Mouse (Mus musculus) common myeloid progenitor, adult 5-6 weeks (primary cell): Measurements from ENCODE around the gene Txndc5. TPM values are rescaled to one million over a fixed set of nuclear protein-coding genes. Genes with fewer than 3 reads are reported as not detected.

Experiments used
- ATAC-seq: replicated peaks from 2 replicates; pipeline ENCODE4 v1.8.0; 2016; ENCODE audit warnings: low read depth, mild to moderate bottlenecking, moderate TSS enrichment, inconsistent platforms; ENCODE audit not compliant: poor library complexity, severe bottlenecking
- total RNA-seq: library from RNA; stranded (forward); fragments of 200-1000, 187-1606 nt; gene quantifications from 2 replicates; pipeline ENCODE4 v1.2.3, GENCODE M21; 2017

The Txndc5 gene
- 47.0 and 57.4 TPM in 2 replicates for total RNA-seq

DNA sequence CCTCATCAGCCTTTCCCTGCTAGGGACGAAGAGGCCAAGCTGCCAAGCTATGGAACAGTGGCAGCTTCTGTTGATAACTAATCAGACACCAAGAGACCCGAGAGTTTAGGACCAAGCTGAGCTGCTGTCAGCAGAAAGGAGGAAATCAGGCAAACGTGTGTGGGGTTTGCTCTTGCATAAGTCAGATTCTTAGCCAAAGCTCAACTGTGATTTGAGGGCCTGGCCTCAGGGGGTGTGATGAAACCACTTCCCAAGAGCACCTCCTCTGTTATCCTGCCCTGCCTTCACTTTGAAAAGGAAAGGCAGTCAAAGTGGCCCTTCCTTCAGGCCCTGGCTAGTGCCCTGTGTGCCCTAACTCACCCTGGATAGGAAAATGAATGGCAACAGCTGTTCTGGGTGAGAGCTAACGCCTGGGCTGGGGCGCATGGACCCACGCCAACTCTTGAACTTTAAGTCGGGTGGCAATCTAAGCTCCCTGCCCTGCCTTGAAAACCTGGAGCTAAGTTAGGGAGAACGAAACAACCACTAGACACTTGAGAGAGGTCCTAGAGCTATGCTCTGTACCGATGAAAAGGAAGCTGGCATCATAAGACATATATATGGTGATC, at the start of gene Txndc5:
TSS of gene Txndc5 (minus strand) at position 138 of the 608 bp plus-strand sequence.
- ATAC-seq: peak; percentile 54

DNA sequence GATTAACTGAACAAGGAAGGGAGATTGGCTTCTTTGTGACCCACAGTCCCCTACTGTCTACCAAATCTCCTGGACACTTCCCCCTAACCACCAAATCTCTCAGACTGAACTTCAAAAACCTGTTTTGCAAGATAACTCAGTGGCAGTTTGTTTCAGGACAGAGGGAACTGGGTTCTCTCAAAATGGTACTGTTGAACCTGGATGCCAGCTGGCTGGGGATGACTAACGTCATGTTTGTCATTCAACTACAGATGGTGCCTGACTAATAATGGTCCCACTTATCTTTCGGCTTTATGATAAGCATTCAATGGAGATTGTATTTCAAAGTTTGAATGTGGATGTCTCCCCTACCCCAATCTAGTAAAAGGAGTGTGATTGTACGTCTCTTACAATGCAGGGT, 46.0 kb upstream of the Txndc5 start:
- no peak for ATAC-seq

DNA sequence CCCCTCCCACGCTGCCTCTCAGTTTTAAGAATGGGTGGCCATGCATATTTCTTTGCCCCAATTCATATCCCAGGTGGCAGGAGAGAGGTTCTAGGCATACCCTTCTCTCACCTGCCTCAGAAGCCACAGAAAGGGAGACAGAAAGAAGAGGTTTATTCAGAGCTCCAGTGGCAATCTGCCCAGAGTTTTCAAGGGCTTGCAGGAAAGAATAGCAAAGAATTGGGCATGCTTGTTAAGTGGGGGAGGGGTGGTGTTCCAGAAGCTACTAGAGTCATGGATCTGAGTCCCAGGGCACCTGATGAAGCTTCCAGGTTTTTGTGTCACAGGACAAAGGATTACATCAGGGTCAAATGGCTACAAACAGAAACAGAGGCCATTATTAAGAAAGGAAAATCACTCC, 44.7 kb upstream of the Txndc5 start:
- no peak for ATAC-seq

DNA sequence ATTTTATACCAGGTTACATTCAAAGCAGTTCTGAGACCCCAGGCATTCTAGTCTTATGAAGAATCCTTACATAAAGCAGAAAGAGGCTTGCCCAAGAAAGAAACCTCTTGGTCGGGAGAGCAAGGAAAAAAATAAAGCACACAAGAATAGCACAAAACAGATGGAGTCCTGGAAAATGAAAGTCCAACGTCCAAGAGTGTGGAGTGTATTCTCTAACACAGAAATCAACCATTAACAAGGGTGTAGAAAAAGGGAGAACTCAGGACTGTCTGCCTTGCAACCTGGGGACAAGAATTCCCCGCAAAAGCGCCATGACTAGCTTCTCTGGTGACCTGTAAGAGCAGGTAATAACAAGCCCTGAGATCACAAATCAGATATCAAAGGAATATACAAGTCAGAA, 36.6 kb upstream of the Txndc5 start:
- no peak for ATAC-seq

DNA sequence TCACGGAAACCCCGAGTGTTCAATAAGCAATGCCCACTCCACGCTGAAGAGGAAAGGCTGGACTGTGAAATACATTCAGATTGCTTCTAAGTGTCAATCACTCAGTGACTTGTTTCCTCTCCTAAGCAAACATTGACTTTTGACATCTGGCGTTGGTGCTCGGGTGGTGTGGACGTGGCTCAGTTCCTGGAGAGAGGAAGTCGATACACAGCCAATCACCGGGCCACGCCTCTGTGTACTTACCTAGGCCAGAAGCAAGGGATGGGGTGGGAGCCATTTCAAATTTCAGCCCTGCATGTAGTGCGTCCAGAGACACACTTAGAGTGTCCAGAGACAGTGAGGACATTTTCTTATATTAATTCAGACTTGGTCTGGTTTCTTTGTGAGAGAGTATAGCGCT, 26.0 kb upstream of the Txndc5 start:
- no peak for ATAC-seq

DNA sequence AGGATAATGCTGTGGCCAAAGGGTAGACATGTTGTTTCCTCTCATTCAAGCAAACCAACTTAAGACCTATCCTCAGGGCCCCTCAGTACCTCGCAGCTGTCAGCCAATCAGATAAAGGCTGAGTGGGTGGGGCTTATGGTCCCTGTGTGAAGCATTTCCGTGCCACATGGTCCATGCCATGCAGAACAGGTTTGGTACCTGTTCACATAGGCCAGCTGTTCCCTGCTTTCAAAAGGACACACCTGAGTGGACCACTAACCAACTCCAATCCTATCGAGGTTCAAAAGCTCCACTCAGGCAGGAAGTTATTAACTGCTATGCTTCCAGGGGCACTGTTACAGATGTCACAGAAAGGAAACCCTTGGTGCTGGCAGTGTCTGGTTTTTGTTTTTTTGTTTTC, 25.6 kb upstream of the Txndc5 start:
- ATAC-seq: no peak

DNA sequence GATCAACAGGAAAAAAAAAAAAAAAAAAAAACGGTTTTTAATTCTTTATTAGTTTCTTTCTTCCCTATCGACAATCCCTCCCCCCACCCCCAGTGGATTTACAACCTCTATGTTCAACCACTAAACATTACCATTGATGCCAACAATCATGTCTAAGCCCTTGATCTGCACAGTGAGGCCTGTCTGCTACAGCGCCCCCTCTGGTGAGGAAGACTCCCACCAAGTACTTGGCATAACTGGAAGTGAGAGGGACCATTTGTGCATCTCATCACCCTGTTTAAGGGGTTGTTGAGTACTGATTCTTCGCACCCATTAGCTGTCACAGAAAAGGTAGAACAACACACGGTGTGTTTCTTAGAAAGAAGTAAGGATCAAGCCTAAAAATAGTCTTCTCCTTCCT, 20.1 kb upstream of the Txndc5 start:
- ATAC-seq: no peak

DNA sequence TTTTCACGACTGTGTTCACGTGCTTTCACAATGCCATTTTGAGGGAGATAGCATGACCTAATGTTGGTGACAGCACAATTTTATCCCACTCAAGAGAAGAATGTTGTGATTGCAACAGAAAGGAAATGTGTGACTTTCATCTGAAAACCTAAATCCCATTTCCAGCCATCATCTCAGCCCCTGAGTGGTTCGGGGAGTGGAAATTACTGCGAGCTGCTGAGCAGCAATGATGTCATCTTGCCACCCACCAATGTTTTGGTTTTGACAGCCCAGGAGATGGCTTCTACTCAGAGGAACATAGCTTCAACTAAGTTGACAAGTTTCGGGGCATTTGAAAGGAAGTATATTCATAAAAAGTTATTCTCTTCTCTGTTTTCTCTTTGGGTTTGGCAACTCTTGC, 19.1 kb upstream of the Txndc5 start:
- no peak for ATAC-seq

DNA sequence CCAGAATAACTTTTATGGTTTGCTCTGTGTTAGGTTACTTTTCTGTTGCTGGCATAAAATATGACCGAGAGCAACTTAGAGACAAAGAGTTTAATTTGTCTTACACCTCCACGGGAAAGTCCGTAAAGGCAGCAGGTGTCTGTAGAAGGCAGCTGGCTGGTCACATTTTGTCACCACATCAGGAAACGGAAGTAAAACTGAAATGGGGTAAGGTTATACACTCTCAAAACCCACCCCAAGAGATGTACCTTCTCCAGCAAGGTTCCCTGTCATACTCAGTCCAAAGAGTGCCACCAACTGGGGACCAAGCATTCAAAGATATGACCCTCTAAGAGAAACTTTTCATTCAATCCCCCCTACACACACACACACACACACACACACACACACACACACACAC, 18.1 kb upstream of the Txndc5 start:
- no peak for ATAC-seq

DNA sequence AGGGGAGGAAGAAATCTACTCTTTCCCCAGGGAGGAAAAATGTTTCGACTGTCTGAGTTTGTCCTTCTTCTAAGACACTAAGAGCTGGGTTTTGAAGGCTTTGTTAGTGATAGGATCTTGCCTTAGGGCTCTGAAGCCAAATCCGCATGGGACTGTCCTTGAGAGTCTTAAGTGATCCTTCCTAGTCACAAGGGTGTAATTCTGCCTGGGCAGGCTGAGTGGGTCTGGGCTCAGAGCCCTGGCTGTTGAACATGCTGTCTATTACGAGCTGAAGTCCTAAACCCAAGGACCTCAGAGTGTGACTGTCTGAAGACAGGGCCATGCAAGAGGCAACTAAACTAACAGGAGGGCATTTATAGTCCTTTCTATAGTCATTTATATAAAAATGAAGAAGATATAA, 16.8 kb upstream of the Txndc5 start:
- no peak for ATAC-seq

DNA sequence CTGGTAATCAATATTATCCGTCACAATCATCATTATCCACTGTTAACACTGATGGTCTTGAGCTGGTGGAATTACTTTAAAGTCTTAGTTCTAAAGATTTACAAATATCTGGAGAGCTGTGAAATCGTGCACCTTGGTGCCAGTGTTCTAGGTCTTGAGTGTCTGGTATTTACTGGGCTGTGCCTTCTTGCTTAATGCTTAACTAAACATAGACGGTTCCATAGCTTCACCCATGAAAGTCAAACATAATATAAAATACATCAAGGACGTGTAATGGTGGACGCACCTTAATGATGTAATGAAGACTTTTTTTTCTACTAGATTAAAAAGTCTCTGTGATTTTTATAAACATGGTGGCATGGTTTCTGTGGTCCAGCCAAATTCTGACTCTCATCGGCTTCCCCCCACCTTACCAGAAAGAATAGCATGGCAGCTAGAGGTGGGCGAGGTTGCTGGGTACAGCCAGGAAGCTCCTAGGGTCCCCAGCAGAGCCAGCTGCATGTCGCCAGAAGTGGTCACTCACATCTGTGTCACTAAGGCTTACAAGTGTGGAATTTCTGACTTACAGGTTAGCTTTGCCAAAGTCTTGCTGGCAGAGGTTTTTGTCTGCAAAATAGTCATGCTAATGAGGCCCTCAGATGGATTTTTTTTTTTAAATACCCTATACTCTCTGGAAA, 16.3 kb upstream of the Txndc5 start:
- no peak for ATAC-seq

DNA sequence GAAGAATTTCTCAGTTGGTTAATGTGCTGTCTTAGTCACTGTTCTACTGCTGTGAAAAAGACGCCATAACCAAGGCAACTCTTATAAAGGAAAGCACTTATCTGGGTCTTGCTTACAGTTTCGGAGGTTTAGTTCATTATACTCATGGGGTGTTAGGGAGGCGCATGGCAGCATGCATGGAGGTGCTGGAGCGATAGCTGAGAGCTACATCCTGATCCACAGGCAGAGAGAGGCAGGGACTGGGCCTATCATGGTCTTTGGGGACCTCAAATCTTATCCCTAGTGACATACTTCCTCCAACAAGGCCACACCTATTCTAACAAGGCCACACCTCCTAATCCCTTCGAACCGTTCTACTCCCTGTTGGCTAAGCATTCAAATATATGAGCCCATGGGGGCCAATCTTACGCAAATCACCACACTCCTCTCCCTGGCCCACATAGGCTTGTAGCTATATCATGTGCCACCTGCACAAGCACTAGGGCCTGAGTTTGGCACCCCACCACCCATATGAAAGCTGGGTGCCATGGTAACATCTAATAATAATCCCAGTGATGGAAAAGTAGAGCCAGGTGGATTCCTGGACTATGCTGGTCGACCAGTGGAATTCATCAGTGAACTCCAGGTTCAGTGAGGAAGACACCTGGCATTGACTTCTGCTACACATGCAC, 15.0 kb upstream of the Txndc5 start:
- no peak for ATAC-seq

DNA sequence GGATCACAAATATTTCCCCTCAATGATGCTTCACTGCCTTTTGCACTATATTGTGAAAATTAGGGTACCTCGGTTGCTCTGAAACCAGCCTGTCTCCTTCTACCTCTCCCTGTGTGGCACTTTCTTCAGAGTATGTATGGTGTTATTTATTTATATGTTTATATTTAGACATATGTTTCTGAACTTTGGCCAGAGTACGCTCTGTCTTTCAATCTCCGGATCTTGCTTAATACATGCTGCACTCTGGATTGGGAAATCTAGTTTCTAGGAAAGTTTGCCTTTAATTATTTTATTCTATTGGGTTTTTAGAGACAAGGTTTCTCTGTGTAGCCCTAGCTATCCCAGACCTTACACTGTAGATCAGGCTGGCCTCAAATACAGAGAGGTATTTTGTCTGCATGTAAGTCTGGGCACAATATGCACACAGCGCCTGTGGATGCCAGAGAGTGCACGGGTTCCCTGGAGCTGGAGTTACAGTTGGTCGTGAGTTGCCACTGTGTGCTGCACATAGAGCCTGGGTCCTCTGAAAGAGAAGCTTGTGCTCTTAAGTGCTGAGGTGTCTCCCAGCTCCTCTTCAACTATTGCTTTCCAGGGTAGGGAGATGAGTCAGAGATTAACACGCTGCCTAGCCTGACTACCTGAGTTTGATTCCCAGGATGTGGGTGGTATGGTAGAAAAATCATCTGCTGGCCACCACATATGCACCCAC, 10.7 kb upstream of the Txndc5 start:
- ATAC-seq: no peak

DNA sequence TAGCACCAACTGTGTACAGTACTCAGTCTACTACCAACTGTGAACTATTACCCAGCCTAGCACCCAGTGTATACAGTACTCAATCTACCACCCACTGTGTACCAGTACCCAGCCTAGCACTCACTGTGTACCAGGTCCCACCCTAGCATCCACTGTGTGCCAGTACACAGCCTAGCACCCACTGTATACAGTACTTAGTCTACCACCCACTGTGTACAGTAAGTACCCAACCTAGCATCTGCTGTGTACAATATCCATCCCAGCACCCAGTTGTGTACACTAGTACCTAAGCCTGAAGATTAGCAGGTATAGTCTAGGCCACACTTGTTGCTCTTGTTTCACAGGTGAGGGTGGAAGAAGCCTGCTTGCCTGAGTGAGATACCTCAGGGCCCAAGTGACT, 8.9 kb upstream of the Txndc5 start:
- no peak for ATAC-seq

DNA sequence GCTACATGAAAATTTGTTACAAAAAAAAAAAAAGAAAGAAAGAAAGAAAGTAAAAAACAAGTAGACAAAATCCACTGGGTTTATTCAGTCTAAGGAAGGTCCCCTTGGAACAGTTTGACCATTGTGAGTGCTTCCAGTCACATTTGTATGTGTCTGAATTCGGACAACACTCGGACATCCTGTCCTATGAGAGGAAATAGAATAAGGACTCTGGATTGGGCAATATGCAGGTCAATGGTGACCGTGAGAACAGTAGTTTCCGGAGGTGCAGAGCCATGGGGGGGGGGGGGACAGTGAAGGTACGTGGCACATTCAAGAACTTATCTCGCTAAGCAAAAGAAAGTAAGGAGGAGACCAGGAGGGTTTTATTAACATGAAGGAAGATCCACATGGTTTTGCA, 6.1 kb upstream of the Txndc5 start:
- no peak for ATAC-seq

DNA sequence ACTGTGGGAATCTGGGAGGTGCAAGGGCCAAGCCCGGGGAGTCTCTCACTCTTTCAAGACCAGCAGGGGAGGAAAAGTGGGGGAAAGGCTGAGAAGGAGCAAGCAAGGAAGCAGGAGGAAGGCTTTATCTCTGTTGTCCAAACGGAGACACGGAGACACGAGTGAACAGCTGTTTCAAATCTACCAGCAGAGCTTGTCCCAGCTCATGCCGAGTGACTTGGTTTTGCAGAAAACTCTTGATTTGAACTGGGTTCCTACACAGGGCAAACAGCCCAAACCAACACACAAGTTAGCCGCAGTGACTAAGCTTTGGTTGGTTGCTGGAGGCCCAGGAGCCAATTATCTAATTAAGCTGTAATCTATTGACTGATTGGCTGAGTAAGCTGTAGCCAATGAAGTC, 5.4 kb upstream of the Txndc5 start:
- ATAC-seq: no peak

DNA sequence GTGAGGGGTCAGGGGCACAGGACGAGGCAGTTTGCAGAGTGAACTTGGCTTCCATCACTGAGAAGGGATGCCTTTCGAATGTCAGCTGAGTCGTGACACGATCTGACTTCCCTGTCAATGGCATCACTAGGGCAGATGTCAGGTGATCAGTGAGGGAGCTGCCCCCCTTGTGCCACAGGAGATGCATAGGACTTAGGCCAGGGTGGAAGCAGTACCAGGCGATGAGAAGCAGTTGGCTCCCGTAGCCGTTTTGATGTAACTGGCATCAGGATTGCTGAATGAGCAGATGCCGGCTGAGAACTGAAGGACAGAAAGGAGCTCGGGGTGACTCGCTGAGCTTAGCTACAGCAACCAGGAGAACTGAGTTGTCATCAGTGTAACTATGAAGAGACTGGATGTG, 4.8 kb upstream of the Txndc5 start:
- no peak for ATAC-seq

DNA sequence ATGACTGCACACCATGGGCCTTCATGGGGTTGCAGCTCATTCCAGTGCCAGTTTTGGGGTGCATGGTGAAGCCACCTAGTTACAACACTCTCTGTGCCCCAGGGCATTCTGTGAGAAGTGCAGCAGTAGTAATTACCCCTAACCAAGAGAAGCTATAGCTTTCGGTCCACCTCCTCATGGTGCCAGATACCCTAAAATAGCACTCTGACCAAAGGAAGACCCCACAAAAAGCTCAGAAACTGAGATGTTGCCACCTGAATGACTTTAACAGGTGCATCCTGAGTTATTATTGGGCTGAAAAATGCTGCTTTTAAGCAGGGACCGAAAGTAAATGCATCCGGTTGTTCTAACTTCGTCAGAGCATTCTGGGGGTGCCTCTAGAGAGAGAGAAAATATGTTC, 2.9 kb upstream of the Txndc5 start:
- no peak for ATAC-seq

DNA sequence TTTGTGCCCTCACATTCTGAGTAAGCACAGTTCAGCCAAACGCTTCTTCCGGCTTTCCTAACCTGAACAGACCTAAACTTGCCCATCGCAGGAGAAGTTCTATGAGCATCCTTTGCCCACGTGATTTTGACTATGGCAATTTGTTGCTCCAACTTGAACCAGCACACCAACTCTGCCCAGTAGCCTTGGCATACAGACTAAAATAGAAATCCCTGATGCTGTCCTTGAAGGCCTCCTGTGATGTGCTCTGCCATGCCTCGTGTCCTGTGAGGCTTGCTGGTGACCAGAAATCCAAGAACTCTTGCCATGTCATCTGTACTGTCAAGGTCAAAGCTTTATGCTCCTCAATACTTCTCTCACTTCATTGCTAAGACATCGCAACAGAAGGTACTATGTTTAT, 952 bp upstream of the Txndc5 start:
- ATAC-seq: no peak

DNA sequence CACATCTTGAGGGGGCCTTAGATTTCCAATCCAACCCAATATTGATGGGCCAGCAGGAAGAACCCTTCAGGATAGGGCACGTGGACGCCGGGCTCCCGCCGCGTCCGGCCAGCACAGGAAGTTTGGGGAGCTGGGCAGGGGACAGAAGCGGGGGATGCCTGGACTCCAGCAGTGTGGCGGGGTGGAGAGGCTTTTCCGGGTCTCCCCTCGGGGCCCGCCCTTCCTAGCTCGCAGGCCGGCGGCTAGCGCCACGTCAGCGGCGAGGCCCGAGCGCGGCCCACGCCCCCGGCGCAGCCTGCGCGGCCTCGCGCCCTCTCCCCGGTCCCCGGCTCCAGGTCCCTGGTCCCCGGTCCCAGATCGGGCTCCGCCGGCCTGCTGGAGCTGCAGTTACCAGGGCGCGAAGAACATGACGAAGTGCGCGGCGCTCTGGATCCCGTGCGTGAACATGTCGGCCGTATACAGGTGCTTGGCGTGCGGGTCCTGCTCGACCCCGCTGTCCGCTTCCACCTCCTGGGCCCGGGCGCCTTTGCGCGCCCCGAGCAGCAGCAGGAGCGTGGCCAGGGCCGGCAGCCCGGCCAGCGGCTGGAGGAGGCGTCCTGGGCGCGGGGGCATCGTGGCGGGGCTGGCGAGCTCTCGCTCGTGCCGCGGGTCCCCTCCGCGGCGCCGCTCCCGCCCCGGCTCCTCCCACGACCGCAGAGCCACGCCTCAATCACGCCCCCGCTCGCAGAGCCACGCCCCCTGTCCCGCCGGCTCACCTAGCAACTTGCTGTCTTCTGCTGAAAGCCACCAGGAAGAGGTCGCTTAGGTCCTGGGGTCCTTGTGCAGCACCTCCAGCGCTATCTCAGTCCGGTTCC, 600 bp downstream of the Txndc5 start:
- peak; percentile 76 for ATAC-seq
